Mouse (Mus musculus) cerebral cortex, adult 2 months (tissue): ENCODE results near the gene Ints13.

ENCODE experiments used
- WGBS: fragments of 180-500 bp; shearing (Covaris S2); methylation state at CpG from one replicate; pipeline ENCODE4 v1.1.7; 2018; 5-methylcytosine and 5-hydroxymethylcytosine counted together

Ints13 gene

GRCm38 (mm10) chr6:146537111-146537510 is 40.5 kb downstream of the Ints13 start:
- WGBS: 96% methylated on average over 4 of the region's 4 CpGs

GRCm38 (mm10) chr6:146535501-146535900 is 42.1 kb downstream of the Ints13 start:
- WGBS: 96% methylated on average over 5 of the region's 5 CpGs

DNA sequence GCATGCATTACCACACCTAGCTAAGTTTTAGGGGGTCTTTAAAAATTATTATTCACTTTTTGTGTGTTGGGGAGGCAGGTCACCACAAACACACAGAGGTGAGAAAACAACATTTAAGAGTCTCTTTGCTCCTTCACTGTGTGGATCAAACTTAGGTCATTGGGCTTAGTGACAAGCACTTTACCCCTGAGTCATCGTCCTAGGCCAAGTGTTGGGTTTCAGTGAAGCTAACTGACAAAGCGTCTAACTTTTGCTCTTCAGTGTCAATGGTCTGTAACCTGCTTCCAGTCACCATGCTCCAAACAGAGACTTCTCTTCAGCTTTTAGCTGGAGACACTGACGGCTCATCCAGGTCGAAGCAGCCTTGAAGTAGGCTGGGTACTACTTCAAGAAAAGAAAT is 44.5 kb downstream of the Ints13 start:
- 96% methylated on average over 4 of the region's 4 CpGs for WGBS

DNA sequence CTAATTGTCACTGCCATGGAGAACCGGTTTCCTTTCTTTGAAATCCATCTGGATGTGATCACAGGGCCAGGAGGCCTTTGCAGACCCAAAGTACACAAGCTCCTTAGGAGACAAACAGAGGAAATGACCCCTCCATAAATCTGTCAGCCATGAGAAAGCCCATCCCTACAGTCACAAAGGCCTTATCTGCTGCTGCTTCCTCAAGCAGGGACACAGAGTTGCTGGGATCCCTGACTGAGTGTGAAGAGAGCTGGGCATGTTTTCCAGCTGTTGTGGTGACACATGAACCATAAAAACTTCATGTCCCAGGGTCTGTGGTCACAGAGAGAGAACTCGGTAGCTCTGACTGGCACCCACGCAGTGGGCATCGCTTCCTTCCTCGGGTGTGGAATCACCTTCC is 46.9 kb downstream of the Ints13 start:
- WGBS: 86% methylated on average over 5 of the region's 5 CpGs

DNA sequence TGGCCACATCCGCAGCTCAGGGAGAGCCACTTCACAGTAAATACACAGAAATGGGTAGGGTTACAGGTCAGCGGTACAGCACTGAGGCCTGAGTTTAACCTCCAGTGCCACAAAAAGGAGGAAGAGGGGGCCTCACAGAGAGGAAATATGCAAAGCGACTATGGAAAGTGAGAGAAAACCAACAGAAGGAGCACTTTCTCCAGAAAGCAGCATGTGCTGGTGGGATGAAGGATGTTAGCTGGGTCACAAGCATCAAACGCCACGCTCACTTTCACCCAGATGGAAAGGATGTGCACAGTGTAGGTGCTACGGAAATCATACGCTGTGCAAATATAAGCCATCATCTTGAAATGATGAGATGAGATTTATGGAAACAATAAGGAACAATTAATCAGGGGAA is 47.3 kb downstream of the Ints13 start:
- WGBS: 82% methylated on average over 7 of the region's 7 CpGs

DNA sequence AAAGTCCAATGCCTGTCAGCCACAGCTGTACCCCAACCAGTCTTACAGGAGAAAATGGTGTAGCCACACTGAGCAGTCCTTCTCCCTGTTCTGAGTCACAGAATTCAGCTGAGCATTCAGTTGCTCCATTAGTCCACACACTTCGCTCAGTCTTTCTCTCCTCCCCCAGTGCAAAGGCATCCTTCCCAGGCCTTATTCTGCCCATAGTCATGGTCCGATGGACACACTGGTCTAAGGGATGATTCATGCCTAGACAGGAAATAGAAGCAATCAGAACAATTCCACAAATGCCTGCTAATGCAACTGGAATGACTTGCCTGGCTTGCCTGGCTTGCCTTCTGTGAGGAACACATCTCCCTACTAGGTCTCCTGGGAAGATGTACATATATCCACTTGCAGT is 50.1 kb downstream of the Ints13 start:
- WGBS: 85% methylated on average over 2 of the region's 2 CpGs

DNA sequence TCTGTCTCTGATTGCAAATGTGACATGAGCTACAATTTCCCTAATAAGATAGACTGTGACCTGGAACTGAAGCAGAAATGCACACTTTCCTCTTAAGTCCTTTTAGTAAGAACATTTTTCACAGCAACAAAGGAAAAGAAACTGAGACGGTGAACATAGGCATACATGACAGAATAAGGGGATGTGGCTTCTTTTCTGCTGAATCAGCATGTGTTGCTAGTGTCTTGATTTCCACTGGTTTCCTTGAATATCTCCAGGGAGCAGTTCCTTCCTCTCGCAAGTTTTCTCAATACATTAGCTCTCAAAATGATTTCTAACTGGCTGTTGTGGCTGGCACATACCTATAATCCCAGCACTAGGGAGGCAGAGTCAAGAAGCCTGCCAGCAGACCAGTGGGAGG is 52.1 kb downstream of the Ints13 start:
- WGBS: 75% methylated on average over 2 of the region's 2 CpGs

GRCm38 (mm10) chr6:146521456-146522245 is 56.0 kb downstream of the Ints13 start:
- WGBS: 81% methylated on average over 5 of the region's 5 CpGs

DNA sequence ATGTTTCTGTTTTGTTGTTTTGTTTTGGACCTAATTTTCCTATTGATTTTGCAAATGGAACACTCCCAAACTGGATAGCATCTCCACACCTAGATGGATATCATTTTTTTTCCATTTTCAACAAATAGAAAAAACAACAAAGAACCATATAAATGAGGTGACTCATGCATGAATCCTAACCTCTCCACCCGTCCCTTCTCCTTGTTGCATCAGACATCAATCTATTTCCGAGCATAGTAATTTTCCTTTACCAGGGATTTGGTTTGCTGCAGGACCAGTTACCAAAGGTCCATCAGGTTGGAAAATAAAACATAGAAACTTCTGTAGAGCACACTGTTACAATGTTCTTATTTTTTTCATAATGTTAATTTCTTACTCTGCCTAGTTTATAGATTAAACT is 58.6 kb downstream of the Ints13 start:
- WGBS: 81% methylated on average over 2 of the region's 2 CpGs

GRCm38 (mm10) chr6:146515936-146516335 is 61.7 kb downstream of the Ints13 start:
- 67% methylated on average over 6 of the region's 6 CpGs for WGBS

GRCm38 (mm10) chr6:146514531-146514948 is 63.1 kb downstream of the Ints13 start:
- WGBS: 70% methylated on average over 7 of the region's 7 CpGs

GRCm38 (mm10) chr6:146513899-146514298 is 63.7 kb downstream of the Ints13 start:
- WGBS: 79% methylated on average over 5 of the region's 5 CpGs

- WGBS: 82% methylated on average over 8 of the region's 8 CpGs
These were observed 64.3 kb downstream of the Ints13 start for GRCm38 (mm10) chr6:146513384-146513783.

DNA sequence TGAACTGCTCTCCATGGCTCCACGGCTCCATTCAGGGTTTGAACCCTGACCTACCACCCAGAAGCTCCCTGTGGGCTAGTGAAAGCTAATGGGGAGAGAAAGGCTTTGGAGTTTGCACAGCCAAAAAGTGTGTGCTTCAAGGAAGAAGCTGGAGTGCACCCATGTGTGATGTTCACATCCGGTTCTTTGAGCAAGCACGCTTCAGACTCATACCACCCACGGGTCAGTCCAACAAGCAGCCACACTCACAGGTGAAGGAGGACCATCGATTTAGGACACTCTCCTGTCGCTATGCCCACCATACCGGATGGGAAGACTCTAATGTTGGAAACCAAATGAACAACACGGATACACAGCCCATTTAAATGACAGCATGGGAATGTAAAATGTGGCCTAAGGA is 66.1 kb downstream of the Ints13 start:
- WGBS: 84% methylated on average over 8 of the region's 8 CpGs

- WGBS: 98% methylated on average over 2 of the region's 2 CpGs
These were observed 67.7 kb downstream of the Ints13 start for GRCm38 (mm10) chr6:146509891-146510290.

GRCm38 (mm10) chr6:146504459-146504858 is 73.2 kb downstream of the Ints13 start:
- 91% methylated on average over 2 of the region's 2 CpGs for WGBS

DNA sequence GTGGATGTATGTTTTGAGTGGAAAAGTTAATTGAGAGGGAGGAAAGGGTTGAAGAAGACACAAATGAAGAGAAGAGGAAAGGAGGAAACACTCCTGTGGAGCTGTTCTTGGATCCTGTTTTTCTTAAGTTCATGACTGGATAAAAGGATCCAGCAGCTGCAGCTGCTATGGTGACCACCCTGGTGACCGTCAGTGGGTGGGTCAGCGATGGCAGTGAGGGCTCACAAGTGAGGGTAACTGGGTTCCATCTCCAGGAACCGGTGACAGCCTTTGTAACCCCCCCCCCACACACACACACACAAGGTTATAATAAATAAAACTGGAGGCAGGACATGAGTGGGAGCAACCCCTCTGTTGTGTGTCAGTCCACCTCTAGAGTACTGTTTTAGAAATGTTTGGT is 74.8 kb downstream of the Ints13 start:
- WGBS: 72% methylated on average over 3 of the region's 3 CpGs

DNA sequence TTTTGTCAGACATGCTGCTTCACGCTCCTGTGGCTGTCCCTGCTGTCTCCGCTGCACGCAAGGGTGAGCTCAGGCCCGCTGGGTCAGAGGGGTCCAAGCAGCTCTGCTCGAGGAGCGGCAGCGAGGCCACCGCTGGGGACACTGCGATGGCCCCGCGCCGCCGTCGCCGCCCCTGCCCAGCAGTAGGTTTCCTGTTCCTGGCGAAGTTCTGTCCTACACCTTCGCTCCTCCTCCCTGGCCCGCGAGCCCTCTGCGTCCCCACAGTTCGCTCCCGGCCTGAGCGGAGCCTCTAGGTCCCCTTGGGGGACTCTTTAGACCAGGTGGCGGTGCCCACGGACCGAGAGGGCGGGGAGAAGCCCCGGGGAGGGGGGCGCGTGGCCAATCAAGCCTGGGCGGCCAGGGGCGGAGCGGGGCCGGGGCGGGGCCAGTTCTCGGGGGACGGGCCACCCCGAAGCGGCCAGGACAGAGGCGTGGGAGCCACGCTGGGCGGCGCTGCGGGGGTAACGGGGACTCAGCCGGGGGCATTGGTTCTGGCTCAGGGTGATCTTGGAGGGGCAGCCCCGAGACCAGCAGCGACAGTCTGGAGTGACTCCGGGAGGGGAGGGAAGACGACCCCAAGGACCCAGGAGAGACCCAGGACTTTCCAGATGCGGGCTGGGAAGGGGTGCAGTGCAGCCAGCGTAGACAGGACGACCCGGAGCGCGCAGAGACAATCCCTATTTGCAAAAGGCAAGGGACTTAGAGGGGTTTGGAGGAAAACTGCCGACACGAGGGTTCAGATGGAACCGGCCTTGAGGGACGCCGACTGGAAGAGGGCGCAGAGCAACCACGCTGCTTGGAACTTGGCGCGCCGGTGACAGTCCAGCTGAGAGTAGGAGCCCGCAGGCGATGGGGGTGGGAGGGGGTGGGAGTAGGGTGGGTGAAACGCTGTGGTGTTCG is 75.5 kb downstream of the Ints13 start, which contains the start of gene Itpr2:
Itpr2 (minus strand) TSS at position 358 of the 939 bp plus-strand sequence.
- 1% methylated on average over 70 of the region's 70 CpGs for WGBS

GRCm38 (mm10) chr6:146501316-146501865 is 76.2 kb downstream of the Ints13 start:
- 24% methylated on average over 30 of the region's 30 CpGs for WGBS

- WGBS: 78% methylated on average over 5 of the region's 5 CpGs
These were observed 76.9 kb downstream of the Ints13 start for GRCm38 (mm10) chr6:146500771-146501170.

DNA sequence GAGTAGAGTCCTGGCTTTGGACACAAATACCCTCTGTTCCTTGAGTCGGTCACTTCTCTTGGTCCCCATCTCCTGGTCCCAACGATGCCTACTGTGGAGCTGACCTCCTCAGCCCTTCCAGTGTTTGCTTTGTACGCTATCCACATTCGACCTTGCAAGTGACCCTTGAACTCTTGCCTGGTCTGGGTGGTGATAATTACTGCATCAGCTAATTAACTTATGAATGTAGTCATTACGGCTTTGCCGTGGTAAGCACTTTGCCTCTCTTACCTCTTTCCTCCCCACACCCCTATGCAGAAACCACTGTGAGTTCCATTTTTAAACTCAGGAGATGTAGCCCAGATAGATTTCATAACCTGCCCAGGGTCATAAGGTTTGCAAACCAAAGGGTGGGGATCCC is 77.4 kb downstream of the Ints13 start:
- WGBS: 67% methylated on average over 6 of the region's 6 CpGs
